Mouse (Mus musculus): ENCODE results near the gene Med11.

DNA sequence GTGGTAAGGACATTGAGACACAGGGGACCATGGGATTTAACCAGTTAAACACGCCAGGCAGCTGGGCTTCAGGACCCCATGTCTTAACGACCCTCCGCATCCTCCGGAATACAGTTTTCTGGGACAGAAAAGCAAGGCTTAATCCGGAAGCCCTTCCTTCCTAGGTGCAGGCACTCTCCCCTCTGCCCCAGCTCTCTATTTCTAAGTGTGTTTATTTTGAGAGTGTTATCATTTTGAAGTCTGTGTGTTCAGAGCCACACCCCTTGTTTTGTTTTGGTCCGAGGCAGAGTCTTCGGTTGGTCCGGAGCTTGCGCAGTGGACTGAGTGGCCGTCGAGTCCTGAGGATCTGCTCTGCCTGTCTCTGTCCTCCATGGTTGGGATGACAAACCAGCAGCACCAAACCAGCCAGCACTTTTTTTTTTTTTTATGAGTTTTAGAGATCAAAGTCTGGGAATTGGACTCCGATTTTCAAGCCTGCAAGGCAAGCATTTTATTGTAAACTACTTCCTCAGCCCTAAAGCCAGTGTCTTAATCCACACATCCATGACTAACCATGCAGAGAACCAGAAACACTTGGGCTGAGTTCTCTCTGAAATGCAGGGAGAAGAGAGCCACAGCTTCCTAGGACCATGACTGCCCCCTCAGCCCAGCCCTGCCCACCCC is 23.3 kb downstream of the Med11 start:
- TF ChIP-seq CTCF (IDR thresholded peaks at IDR 0.05; ENCODE audit: low read depth) (no peak), EP300 (optimal IDR thresholded peaks at IDR 0.05) (no peak)

Measured in stomach, postnatal 0 days (tissue).